Mouse (Mus musculus) ES-E14 (cell line): ENCODE results near the gene Rbfox1.

Source experiments
- CHD2 ChIP-seq: IDR thresholded peaks from 2 replicates; pipeline ENCODE4 v1.6.1; 2014; ENCODE audit warnings: mild to moderate bottlenecking, low read depth, low read length, inconsistent platforms
- HCFC1 ChIP-seq: IDR thresholded peaks from 2 replicates; pipeline ENCODE4 v1.6.1; 2012; ENCODE audit warnings: low read length, inconsistent platforms, borderline replicate concordance; ENCODE audit not compliant: insufficient read depth
- MAFK ChIP-seq: IDR thresholded peaks from 2 replicates; pipeline ENCODE4 v1.6.1; 2014; ENCODE audit warnings: mild to moderate bottlenecking, low read depth, low read length, inconsistent platforms; ENCODE audit not compliant: insufficient read depth
- ZC3H11A ChIP-seq: IDR thresholded peaks from 2 replicates; pipeline ENCODE4 v1.6.1; 2012; ENCODE audit warnings: low read depth, mild to moderate bottlenecking, inconsistent platforms, low read length, borderline replicate concordance
- ZNF384 ChIP-seq: IDR thresholded peaks from 2 replicates; pipeline ENCODE4 v1.6.1; 2012; ENCODE audit warnings: low read depth, low read length, inconsistent platforms

GRCm38 (mm10) chr16:7103301-7103700 is 1218.1 kb downstream of the Rbfox1 start:
- no peak for TF ChIP-seq HCFC1
- no peak for TF ChIP-seq MAFK
- TF ChIP-seq ZNF384, result no peak
- no peak for TF ChIP-seq ZC3H11A
- TF ChIP-seq CHD2, result no peak
